ENCODE assay signal across 32 mouse cellular contexts in the genomic region with DNA sequence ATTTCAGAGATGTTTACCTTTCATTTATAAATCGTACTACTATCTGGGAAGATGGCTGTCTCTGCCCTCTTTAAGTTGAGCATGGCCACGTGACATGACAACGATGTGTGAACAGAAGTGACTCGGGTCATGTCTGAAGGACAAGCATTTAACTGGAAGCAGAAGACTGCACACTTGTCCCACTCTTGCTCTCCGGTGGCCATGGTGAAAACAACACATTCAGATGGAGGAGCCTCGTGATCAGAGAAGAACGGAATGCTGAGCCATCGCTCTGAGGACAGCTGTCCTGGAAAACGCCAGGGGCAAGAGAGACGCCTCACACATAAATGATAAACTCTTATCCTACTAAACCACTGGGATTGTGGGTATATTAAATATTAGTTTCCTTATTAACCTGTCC.
"Had no signal": no experiment of that assay in that cellular context is flagged by ENCODE, and none has a peak within 500 bp of the region (broad histone marks: within the 10 kb centered on the region; RNA-seq: fewer than 3 reads in every experiment).

No protein-coding gene starts in this region.

- DNase-seq: left cerebral cortex, postnatal 4 days; liver; liver, embryonic 13.5 days; liver, postnatal 0 days; lung, adult 18-20 months; lung, adult 2 months; lung, embryonic 14.5 days; lung, postnatal 10 days; lung, postnatal 14 days; lung, postnatal 36 days; lung, postnatal 4 days; midbrain, embryonic 14.5 days had no signal

- H3K4me3 ChIP-seq: limb, embryonic 10.5 days; limb, embryonic 12.5 days; limb, embryonic 13.5 days; limb, embryonic 15.5 days; liver, embryonic 12.5 days; liver, embryonic 13.5 days; liver, embryonic 15.5 days; lung, embryonic 15.5 days; megakaryocyte, embryonic 14.5 days; midbrain, embryonic 10.5 days; midbrain, embryonic 12.5 days; midbrain, embryonic 13.5 days; midbrain, embryonic 15.5 days; myocyte; neural tube, embryonic 12.5 days had no signal

- H3K27me3 ChIP-seq: limb, embryonic 15.5 days; lung, embryonic 15.5 days; midbrain, embryonic 15.5 days had no signal

- H3K36me3 ChIP-seq: limb, embryonic 10.5 days; limb, embryonic 12.5 days; limb, embryonic 13.5 days; limb, embryonic 15.5 days; liver, embryonic 12.5 days; liver, embryonic 13.5 days; liver, embryonic 15.5 days; lung, embryonic 15.5 days; midbrain, embryonic 10.5 days; midbrain, embryonic 12.5 days; midbrain, embryonic 13.5 days; midbrain, embryonic 15.5 days; neural tube, embryonic 12.5 days had no signal

- ATAC-seq: liver, embryonic 12.5 days; liver, postnatal 0 days; lung, postnatal 0 days; midbrain, embryonic 13.5 days; midbrain, embryonic 15.5 days; midbrain, embryonic 16.5 days had no signal

- H3K27ac ChIP-seq: limb, embryonic 10.5 days; limb, embryonic 12.5 days; limb, embryonic 13.5 days; limb, embryonic 15.5 days; liver, embryonic 12.5 days; liver, embryonic 13.5 days; liver, embryonic 14.5 days; liver, embryonic 15.5 days; lung, embryonic 15.5 days; macrophage; midbrain, embryonic 10.5 days; midbrain, embryonic 12.5 days; midbrain, embryonic 13.5 days; midbrain, embryonic 15.5 days; neural tube, embryonic 12.5 days had no signal

- H3K9me3 ChIP-seq: limb, embryonic 10.5 days; limb, embryonic 12.5 days; limb, embryonic 13.5 days; limb, embryonic 15.5 days; liver, embryonic 12.5 days; liver, embryonic 13.5 days; liver, embryonic 15.5 days; lung, embryonic 15.5 days; megakaryocyte, embryonic 14.5 days; midbrain, embryonic 10.5 days; midbrain, embryonic 12.5 days; midbrain, embryonic 13.5 days; midbrain, embryonic 15.5 days; neural tube, embryonic 12.5 days had no signal

- H3K4me2 ChIP-seq: limb, embryonic 12.5 days; limb, embryonic 13.5 days; limb, embryonic 15.5 days; liver, embryonic 11.5 days; liver, embryonic 12.5 days; liver, embryonic 13.5 days; liver, embryonic 15.5 days; lung, embryonic 14.5 days; lung, embryonic 15.5 days; midbrain, embryonic 11.5 days; midbrain, embryonic 12.5 days; midbrain, embryonic 13.5 days; midbrain, embryonic 15.5 days; neural tube, embryonic 12.5 days had no signal

- H3K9ac ChIP-seq: limb, embryonic 12.5 days; limb, embryonic 13.5 days; limb, embryonic 15.5 days; liver, embryonic 12.5 days; liver, embryonic 13.5 days; liver, embryonic 14.5 days; liver, embryonic 15.5 days; liver, postnatal 0 days; lung, embryonic 14.5 days; lung, embryonic 15.5 days; midbrain, embryonic 12.5 days; midbrain, embryonic 13.5 days; midbrain, embryonic 15.5 days; neural tube, embryonic 12.5 days had no signal
